Mouse (Mus musculus): Measurements from ENCODE around the gene Elp5. TPM values are rescaled to one million over a fixed set of nuclear protein-coding genes. Genes with fewer than 3 reads are reported as not detected.

Elp5 gene
- polyA plus RNA-seq, 1 experiment from 2014 or later = 157 TPM

DNA sequence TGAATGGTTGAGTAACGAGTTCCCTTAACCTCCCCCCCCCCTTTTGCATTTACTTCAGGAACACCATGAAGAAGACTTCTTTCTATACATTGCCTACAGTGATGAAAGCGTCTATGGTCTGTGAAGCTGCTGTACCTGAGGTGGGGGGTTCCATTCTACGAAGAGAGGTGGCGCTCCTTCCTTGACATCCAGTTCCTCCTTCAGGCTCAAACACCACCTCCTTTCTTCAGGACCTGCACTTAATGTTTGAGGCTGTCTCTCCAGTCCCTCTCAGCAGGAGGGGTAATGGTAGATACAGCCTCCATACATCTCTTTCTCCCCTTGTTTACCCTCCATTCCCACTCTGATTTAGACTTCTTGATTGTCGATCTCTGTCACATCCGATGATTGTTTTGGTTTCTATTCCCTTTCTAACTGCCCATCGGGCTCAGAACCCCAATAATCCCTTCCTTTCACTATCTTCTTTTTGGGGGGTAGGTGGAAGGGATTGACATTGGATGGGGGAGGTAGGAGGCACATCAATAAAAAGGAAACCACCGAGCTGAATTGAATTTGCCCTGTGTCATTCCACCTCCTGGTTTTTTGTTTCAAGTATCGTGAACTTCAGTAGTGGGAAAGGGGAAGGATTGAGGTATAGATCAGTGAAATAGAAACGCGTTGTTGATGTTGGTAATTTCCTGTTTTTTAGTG is 12.2 kb upstream of the Elp5 start:
- Histone ChIP-seq H3K4me3 (ENCODE audit: low read depth, low read length) (peak overlapping the region; percentile 98; the same call in 1 of the 2 replicates), H3K27ac (replicated peaks; ENCODE audit: low read depth, low read length) (no peak overlapping the region), H3K27me3 (ENCODE audit: control insufficient read depth, insufficient read depth, low read length) (no peaks in the 10 kb centered on the region), H3K9me3 (replicated peaks; ENCODE audit: control insufficient read depth, low read length) (no peaks in the 10 kb centered on the region), H3K36me3 (replicated peaks; ENCODE audit: control insufficient read depth, insufficient read depth, low read depth, low read length) (peaks cover 11% of the 10 kb centered on the region), H3K4me1 (ENCODE audit: control insufficient read depth, insufficient read depth, low read length) (no peaks in the 10 kb centered on the region; the same call in none of the 2 replicates), H3K4me2 (ENCODE audit: low read depth, low read length) (no peak overlapping the region), H3K9ac (replicated peaks; ENCODE audit: low read length) (no peak overlapping the region)
- WGBS = 85% methylated on average over 11 of the region's 11 CpGs
- ATAC-seq (replicated peaks; ENCODE audit: insufficient number of reproducible peaks, low FRiP score, low TSS enrichment, low read depth) (no peak), DNase-seq (ENCODE audit: low spot score) (no peak)

GRCm38 (mm10) chr11:69992932-69993331 is 10.6 kb upstream of the Elp5 start:
- Histone ChIP-seq H3K27ac (replicated peaks; ENCODE audit: low read depth, low read length) (no peak overlapping the region), H3K9me3 (replicated peaks; ENCODE audit: control insufficient read depth, low read length) (no peaks in the 10 kb centered on the region), H3K4me1 (ENCODE audit: control insufficient read depth, insufficient read depth, low read length) (no peaks in the 10 kb centered on the region; the same call in 1 of the 2 replicates), H3K4me3 (ENCODE audit: low read depth, low read length) (no peak overlapping the region), H3K27me3 (ENCODE audit: control insufficient read depth, insufficient read depth, low read length) (no peaks in the 10 kb centered on the region), H3K36me3 (replicated peaks; ENCODE audit: control insufficient read depth, insufficient read depth, low read depth, low read length) (peaks cover 13% of the 10 kb centered on the region), H3K9ac (replicated peaks; ENCODE audit: low read length) (no peak overlapping the region), H3K4me2 (ENCODE audit: low read depth, low read length) (no peak overlapping the region; the same call in 1 of the 2 replicates)
- DNase-seq (ENCODE audit: low spot score) (no peak), ATAC-seq (replicated peaks; ENCODE audit: insufficient number of reproducible peaks, low FRiP score, low TSS enrichment, low read depth) (no peak)
- 82% methylated on average over 3 of the region's 3 CpGs for WGBS

DNA sequence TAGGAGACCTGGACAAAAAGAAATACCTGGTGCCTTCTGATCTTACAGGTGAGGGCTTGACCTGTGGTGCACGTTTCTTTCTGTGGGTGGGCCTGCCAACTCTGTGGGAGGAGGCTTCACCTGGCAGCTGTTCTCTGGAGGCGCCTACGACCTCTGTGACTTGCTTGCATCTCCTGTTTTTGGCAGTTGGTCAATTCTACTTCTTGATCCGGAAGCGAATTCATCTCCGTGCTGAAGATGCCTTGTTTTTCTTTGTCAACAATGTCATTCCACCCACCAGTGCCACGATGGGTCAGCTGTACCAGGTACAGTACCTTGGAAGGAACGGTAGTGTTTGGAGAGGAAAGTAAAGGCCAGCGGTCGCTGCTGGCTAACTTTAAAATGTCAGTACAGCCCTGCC is 10.1 kb upstream of the Elp5 start:
- peaks cover 13% of the 10 kb centered on the region for H3K36me3 ChIP-seq (replicated peaks; ENCODE audit: control insufficient read depth, insufficient read depth, low read depth, low read length)
- 85% methylated on average over 10 of the region's 10 CpGs for WGBS

GRCm38 (mm10) chr11:69991711-69992110 is 9.4 kb upstream of the Elp5 start:
- Histone ChIP-seq H3K27ac (replicated peaks; ENCODE audit: low read depth, low read length) (peak overlapping the region; percentile 81), H3K4me1 (ENCODE audit: control insufficient read depth, insufficient read depth, low read length) (no peaks in the 10 kb centered on the region; the same call in 1 of the 2 replicates), H3K4me3 (ENCODE audit: low read depth, low read length) (peak overlapping the region; percentile 74), H3K4me2 (ENCODE audit: low read depth, low read length) (peak overlapping the region; percentile 82), H3K36me3 (replicated peaks; ENCODE audit: control insufficient read depth, insufficient read depth, low read depth, low read length) (peaks cover 13% of the 10 kb centered on the region), H3K27me3 (ENCODE audit: control insufficient read depth, insufficient read depth, low read length) (no peaks in the 10 kb centered on the region), H3K9me3 (replicated peaks; ENCODE audit: control insufficient read depth, low read length) (no peaks in the 10 kb centered on the region), H3K9ac (replicated peaks; ENCODE audit: low read length) (peak overlapping the region; percentile 86)
- DNase-seq (ENCODE audit: low spot score) = no peak
- ATAC-seq (replicated peaks; ENCODE audit: insufficient number of reproducible peaks, low FRiP score, low TSS enrichment, low read depth) = no peak
- 0% methylated on average over 15 of the region's 15 CpGs for WGBS

More for the DNA sequence above, 10.1 kb upstream of the Elp5 start:
- DNase-seq (ENCODE audit: low spot score) (no peak), ATAC-seq (replicated peaks; ENCODE audit: insufficient number of reproducible peaks, low FRiP score, low TSS enrichment, low read depth) (no peak)
- Histone ChIP-seq H3K4me2 (ENCODE audit: low read depth, low read length) (peak overlapping the region; percentile 82), H3K4me3 (ENCODE audit: low read depth, low read length) (peak overlapping the region; percentile 74; the same call in 1 of the 2 replicates), H3K9me3 (replicated peaks; ENCODE audit: control insufficient read depth, low read length) (no peaks in the 10 kb centered on the region), H3K27me3 (ENCODE audit: control insufficient read depth, insufficient read depth, low read length) (no peaks in the 10 kb centered on the region), H3K4me1 (ENCODE audit: control insufficient read depth, insufficient read depth, low read length) (no peaks in the 10 kb centered on the region; the same call in 1 of the 2 replicates), H3K27ac (replicated peaks; ENCODE audit: low read depth, low read length) (no peak overlapping the region), H3K9ac (replicated peaks; ENCODE audit: low read length) (peak overlapping the region; percentile 41; the same call in 1 of the 2 replicates)

GRCm38 (mm10) chr11:69990850-69991691 is 8.8 kb upstream of the Elp5 start, which contains the start of gene Gabarap:
TSS of gene Gabarap (plus strand) at chr11:69991143.
- under 1% methylated on average over 40 of the region's 40 CpGs for WGBS
- peak; percentile 97 for DNase-seq (ENCODE audit: low spot score)
- Histone ChIP-seq H3K4me3 (ENCODE audit: low read depth, low read length) (peak within 1 kb of the TSS; percentile 74), H3K27me3 (ENCODE audit: control insufficient read depth, insufficient read depth, low read length) (no peaks in the 10 kb centered on the region), H3K9me3 (replicated peaks; ENCODE audit: control insufficient read depth, low read length) (no peaks in the 10 kb centered on the region), H3K4me1 (ENCODE audit: control insufficient read depth, insufficient read depth, low read length) (no peaks in the 10 kb centered on the region; the same call in 1 of the 2 replicates), H3K4me2 (ENCODE audit: low read depth, low read length) (peak within 1 kb of the TSS; percentile 82), H3K9ac (replicated peaks; ENCODE audit: low read length) (peak within 1 kb of the TSS; percentile 86), H3K36me3 (replicated peaks; ENCODE audit: control insufficient read depth, insufficient read depth, low read depth, low read length) (peaks cover 13% of the 10 kb centered on the region), H3K27ac (replicated peaks; ENCODE audit: low read depth, low read length) (peak within 1 kb of the TSS; percentile 81)
- ATAC-seq (replicated peaks; ENCODE audit: insufficient number of reproducible peaks, low FRiP score, low TSS enrichment, low read depth) = peak; percentile 45

DNA sequence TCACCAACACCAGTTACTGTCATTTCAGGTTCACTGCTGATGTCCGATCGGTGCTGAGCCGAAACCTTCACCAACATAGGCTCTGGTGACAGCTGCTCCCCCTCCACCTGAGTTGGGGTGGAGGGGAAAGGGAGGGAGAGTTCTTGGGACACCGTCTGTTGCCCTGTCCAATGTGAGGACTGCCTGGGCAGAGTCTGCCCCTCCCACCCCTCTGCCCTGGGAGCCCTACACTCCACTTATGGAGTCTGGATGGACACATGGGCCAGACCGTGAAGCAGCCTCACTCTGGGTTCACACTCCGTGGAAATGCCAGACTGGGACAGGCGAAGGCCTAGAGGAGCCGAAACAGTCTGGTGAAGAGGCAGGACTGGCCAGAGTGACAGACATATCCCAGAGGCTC is 7.6 kb upstream of the Elp5 start:
- Histone ChIP-seq H3K27ac (replicated peaks; ENCODE audit: low read depth, low read length) (0 out of 2 replicates have a peak overlapping the region, but pooled peaks have one; percentile 81), H3K36me3 (replicated peaks; ENCODE audit: control insufficient read depth, insufficient read depth, low read depth, low read length) (peaks cover 13% of the 10 kb centered on the region), H3K9ac (replicated peaks; ENCODE audit: low read length) (no peak overlapping the region), H3K4me1 (ENCODE audit: control insufficient read depth, insufficient read depth, low read length) (no peaks in the 10 kb centered on the region; the same call in 1 of the 2 replicates), H3K27me3 (ENCODE audit: control insufficient read depth, insufficient read depth, low read length) (no peaks in the 10 kb centered on the region), H3K4me3 (ENCODE audit: low read depth, low read length) (no peak overlapping the region), H3K4me2 (ENCODE audit: low read depth, low read length) (no peak overlapping the region), H3K9me3 (replicated peaks; ENCODE audit: control insufficient read depth, low read length) (no peaks in the 10 kb centered on the region)
- DNase-seq (ENCODE audit: low spot score) = no peak
- ATAC-seq (replicated peaks; ENCODE audit: insufficient number of reproducible peaks, low FRiP score, low TSS enrichment, low read depth) = no peak
- 89% methylated on average over 8 of the region's 8 CpGs for WGBS

DNA sequence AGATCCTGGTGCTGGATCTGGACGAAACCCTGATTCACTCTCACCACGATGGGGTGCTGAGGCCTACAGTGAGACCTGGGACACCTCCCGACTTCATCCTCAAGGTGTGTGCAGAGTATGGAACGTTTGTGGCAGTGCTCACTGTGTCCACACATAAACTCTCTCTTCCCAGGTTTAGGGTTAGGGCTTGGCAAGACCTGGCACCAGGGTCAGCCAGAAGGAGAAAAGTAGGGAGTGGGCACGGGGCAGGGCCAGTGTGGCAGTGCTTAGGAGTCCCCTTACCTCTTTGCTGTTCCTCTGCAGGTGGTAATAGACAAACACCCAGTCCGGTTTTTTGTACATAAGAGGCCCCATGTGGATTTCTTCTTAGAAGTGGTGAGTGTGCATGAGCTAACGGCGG is 2.1 kb upstream of the Elp5 start:
- H3K4me1 ChIP-seq (ENCODE audit: control insufficient read depth, insufficient read depth, low read length) = peaks cover 4% of the 10 kb centered on the region
- H3K4me2 ChIP-seq (ENCODE audit: low read depth, low read length) = no peak overlapping the region
- no peak for DNase-seq (ENCODE audit: low spot score)
- WGBS = 90% methylated on average over 8 of the region's 8 CpGs
- H3K9me3 ChIP-seq (replicated peaks; ENCODE audit: control insufficient read depth, low read length) = no peaks in the 10 kb centered on the region
- no peak for ATAC-seq (replicated peaks; ENCODE audit: insufficient number of reproducible peaks, low FRiP score, low TSS enrichment, low read depth)
- no peaks in the 10 kb centered on the region for H3K27me3 ChIP-seq (ENCODE audit: control insufficient read depth, insufficient read depth, low read length)
- H3K4me3 ChIP-seq (ENCODE audit: low read depth, low read length) = no peak overlapping the region
- H3K9ac ChIP-seq (replicated peaks; ENCODE audit: low read length) = no peak overlapping the region
- no peak overlapping the region for H3K27ac ChIP-seq (replicated peaks; ENCODE audit: low read depth, low read length)
- H3K36me3 ChIP-seq (replicated peaks; ENCODE audit: control insufficient read depth, insufficient read depth, low read depth, low read length) = peaks cover 13% of the 10 kb centered on the region
